Mouse (Mus musculus): ENCODE measurements around the gene Ankdd1a.

DNA sequence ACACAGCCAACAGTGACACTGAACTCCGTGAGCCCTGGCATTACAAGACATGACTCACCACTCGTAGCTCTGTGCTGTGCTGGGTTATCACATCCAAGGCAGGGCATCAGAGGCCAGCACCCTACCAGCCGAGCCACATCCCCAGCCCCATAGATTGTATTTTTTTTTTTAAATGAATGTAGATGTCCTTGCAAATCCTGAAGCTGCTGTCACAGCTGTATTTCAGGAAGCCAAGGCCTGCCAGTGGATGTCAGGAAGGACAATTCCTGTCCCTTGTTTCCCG lies 26.4 kb upstream of the Ankdd1a start:
- TF ChIP-seq ZNF384 (IDR thresholded peaks at IDR 0.05; ENCODE audit: low read depth, low read length) = no peak
- no peak for TF ChIP-seq ZC3H11A (IDR thresholded peaks at IDR 0.05; ENCODE audit: borderline replicate concordance, low read depth, low read length)
- no peak for TF ChIP-seq HCFC1 (IDR thresholded peaks at IDR 0.05; ENCODE audit: borderline replicate concordance, insufficient read depth, low read length)

All from ES-E14 (cell line).